Mouse (Mus musculus): ENCODE data around the gene Naa35.

Gene Naa35

DNA sequence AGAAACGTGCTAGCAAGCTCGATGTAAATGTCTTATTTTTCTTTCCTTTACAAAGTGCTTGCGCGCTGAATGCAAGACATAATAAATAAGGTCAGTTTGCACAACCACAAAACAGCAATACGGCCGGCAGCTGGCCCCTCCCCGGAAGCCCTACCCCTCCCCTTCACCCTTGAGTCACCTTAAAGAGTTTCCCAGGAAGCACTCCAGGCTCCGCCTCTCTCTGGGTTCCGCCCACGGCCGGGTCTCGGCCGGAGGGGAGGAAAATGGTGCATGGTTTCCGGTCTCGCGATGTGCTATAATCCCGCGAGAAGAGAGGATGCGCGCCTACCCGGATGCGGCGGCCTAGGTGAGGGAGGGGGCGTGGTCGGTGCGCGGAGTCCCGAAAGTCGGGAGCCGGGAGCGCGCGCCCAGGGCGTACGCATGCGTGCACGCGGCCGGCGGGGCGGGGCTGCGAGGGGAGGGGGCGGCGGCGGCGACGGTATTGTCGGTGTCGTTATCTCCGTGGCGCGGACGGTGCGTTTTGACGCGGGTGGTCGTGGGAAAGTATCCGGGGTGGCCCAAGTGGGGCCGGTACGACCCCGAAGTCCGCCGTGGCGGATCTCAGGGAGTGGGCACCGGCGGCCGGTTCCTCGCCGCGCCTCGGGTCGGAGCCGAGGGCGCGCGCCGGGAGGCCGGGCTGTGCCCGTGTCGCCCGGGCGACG, at the start of gene Naa35, which contains the start of gene Agtpbp1:
Naa35 (plus strand) TSS at position 313 of the 701 bp plus-strand sequence.
Agtpbp1 (minus strand) TSS at position 281 of the 701 bp plus-strand sequence.
- in situ Hi-C loops (cut with MboI, MseI): no loop called here

GRCm38 (mm10) chr13:59535746-59536145, 49.3 kb upstream of the Naa35 start:
- in situ Hi-C loops (cut with MboI, MseI): no loop called here

GRCm38 (mm10) chr13:59536631-59537030, 48.4 kb upstream of the Naa35 start:
- in situ Hi-C loops (cut with MboI, MseI): no loop called here

DNA sequence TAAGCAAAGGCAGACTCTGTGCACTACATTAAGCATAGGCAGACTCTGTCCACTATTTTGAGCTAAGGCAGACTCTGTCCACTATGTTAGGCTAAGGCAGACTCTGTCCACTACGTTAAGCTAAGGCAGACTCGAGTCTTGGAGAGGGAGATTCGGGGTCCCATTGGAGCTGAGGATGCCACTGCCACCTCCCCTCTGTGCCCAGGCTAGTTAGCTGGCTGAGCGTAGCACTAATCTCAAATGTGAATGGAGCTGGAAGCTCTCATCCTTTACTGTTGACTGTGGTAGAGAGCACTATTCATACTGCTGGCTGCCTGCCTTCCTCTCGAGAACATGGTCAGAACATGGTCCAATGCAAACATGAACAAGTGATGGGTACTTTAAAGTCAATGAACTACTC, 46.4 kb upstream of the Naa35 start:
- in situ Hi-C loops (cut with MboI, MseI): no loop called here

GRCm38 (mm10) chr13:59540030-59540429, 45.0 kb upstream of the Naa35 start:
- in situ Hi-C loops (cut with MboI, MseI): no loop called here

DNA sequence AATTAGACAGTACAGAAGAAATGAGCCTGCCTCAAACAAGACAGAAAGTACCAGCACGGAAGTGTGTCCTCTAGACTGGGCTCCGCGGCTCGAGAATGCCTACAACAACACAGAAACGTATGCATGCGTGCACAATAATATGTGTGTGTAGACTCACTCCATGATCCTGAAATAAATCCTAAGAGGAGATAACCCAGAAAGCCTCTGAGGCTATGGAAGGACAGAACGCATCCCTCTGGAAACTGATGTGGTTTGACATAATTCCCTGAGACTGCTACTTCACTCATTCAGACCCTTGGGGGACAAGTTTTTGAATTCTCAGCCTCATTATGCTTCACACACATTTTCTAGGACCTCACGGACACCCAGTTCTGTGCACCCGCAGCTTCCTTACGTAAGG, 42.6 kb upstream of the Naa35 start:
- in situ Hi-C loops (cut with MboI, MseI): no loop called here

DNA sequence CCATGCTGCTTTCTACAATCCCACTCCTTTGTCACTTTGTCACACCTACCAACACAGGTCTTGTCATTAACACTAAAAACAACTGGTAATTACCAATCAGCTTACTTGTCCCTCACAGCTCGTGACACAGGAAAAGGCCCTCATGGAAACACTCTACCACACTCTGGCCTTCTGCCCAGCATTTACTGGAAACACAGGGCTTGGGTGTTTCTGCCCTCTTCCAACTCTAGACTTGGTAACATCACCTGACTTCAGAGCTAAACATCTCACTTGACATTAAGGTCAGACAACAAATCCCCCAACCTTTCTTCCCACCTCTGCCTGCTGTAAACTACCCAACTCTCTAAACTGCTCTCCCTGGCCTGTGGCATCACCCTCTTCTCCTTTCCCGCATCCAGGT, 38.0 kb upstream of the Naa35 start:
- in situ Hi-C loops (cut with MboI, MseI): no loop called here

GRCm38 (mm10) chr13:59547716-59548115, 37.3 kb upstream of the Naa35 start:
- in situ Hi-C loops (cut with MboI, MseI): no loop called here

DNA sequence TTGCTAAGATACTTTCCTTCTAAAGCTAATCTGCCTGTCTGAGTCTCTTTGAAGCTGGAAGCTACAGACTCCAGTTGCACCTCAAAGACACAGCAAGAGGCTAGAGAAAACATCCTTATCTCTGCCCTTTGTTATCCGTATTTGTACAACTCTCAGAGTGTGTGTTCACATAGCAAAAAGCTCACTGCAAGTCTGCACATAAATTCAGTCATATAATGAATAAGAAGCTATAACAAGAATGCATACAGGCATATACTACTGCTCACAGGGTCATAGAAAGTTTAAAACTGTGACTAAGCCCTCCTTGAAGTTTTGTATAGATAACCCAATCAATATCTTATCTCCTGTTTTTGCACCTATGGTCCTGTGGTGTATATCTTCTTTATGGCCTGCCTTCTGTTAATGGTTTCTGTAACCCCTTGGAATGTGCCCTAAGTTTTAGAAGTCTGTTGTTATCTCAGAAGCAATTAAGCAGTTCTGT, 35.7 kb upstream of the Naa35 start:
- in situ Hi-C loops (cut with MboI, MseI): no loop called here

DNA sequence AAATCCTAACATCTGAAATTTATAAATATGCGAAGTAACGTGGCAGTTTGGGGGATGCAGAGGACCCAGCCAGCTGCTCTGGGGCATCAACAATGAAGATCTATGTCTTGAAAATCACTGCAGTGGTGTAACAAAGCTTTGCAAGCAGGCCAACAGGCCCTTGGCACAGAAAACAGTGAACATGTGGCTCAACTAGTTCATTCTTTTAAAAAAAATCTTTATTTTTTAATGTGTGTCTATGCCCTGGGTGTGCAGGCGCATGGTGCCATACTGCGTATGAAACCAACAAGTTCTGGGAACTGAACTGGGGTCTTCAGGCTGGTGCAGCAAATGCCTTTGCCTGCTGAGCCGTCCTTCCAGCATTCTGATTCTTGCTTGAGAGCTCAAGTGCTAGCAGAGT, 32.8 kb upstream of the Naa35 start:
- in situ Hi-C loops (cut with MboI, MseI): loop anchor here in 1 of 2 experiments (5.0 kb wide), 1 partner anchor 35 kb away; no protein-coding TSS in a partner anchor

- in situ Hi-C loops (cut with MboI, MseI): loop anchor here in 1 of 2 experiments (5.0 kb wide), 1 partner anchor 35 kb away; no protein-coding TSS in a partner anchor
These were observed 32.3 kb upstream of the Naa35 start for GRCm38 (mm10) chr13:59552751-59553150.

- in situ Hi-C loops (cut with MboI, MseI): loop anchor here in 1 of 2 experiments (5.0 kb wide), 1 partner anchor 38 kb away; no protein-coding TSS in a partner anchor
These were observed 30.1 kb upstream of the Naa35 start for GRCm38 (mm10) chr13:59554772-59555505.

DNA sequence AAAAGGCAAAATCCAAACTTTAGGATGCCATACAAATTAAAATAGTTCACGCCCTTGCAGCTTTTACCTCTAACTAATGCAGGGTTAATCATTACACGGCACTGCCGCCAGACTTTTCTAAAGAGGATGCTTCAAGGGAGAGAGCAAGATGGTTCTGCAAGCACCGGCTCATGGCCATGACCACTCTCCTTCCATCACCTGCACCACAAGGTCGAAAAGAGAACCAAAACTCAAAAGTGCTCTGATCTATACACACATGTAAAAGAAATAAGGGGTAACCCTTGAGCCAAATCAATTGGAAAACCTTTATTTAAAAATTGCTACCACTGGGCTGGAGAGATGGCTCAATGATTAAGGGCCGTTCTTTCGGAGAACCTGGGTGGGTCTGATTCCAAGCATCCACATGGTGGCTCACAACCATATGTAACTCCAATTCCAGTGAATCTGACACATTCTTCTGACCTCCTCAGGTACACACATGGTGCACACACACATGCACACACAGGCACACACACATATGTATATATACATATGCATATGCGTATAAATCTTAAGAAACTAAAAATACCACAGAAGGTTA, 29.4 kb upstream of the Naa35 start:
- in situ Hi-C loops (cut with MboI, MseI): no loop called here

- in situ Hi-C loops (cut with MboI, MseI): no loop called here
These were observed 28.4 kb upstream of the Naa35 start for GRCm38 (mm10) chr13:59556670-59557069.

DNA sequence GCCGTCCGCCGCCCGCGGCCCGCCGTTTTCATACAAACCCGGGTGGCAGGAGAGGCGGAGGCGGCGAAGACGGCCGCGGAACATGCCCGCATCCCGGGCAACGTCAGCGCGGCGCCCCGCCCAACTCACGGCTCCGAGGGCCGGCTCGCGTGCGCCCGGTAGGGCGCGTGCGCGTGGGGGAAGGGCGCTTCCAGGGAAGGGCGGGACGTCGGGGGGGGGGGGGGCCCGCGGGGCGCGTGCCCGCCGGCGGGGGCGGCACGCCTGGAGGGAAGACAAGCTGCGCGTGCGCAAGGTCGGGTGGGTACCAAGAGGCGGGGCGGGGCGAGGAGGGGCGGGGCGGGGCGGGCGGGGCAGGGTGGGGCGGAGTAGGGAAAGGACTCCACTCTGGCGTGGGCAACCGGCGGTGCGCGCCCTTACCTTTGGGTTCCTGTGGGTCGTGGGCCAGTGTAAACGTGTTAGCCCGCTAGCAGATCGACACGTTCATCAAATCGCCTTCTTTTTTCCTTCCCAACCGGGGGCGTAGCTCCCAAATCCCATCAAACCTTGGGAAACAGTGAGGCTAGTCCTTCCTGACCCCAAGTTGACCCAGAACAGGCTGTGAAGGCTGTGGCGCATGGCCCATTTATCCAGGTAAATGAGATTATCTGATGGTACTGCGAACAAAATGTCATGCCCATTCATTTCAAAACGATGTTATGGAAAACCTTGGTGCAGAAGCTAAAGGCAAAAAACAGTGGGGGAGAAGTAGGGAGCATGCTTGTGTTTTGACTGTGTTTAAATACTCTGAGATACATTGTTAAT, 27.7 kb upstream of the Naa35 start:
- in situ Hi-C loops (cut with MboI, MseI): no loop called here

DNA sequence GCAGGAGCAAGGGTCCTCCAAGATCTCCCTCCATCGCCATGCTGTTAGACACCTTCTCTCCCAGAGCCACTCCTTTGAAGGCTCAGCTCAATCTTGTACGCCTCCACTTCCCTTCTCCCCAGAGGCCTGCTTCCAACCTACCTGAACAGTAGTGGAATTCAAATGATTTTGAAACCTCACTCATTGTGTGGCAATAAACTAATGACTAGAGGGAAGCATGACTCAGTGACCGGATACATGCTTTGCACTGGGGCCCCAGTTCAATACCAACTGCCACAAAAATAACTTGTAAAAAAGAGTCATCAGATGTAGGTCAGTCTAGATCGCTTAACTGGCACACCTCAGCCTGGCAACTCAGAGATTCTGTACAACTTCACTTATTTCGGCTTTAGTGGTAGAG, 26.3 kb upstream of the Naa35 start:
- in situ Hi-C loops (cut with MboI, MseI): no loop called here

- in situ Hi-C loops (cut with MboI, MseI): no loop called here
These were observed 22.6 kb upstream of the Naa35 start for GRCm38 (mm10) chr13:59562471-59562870.

GRCm38 (mm10) chr13:59564505-59564904, 20.6 kb upstream of the Naa35 start:
- in situ Hi-C loops (cut with MboI, MseI): no loop called here

- in situ Hi-C loops (cut with MboI, MseI): no loop called here
These were observed 20.1 kb upstream of the Naa35 start for GRCm38 (mm10) chr13:59564923-59565322.

DNA sequence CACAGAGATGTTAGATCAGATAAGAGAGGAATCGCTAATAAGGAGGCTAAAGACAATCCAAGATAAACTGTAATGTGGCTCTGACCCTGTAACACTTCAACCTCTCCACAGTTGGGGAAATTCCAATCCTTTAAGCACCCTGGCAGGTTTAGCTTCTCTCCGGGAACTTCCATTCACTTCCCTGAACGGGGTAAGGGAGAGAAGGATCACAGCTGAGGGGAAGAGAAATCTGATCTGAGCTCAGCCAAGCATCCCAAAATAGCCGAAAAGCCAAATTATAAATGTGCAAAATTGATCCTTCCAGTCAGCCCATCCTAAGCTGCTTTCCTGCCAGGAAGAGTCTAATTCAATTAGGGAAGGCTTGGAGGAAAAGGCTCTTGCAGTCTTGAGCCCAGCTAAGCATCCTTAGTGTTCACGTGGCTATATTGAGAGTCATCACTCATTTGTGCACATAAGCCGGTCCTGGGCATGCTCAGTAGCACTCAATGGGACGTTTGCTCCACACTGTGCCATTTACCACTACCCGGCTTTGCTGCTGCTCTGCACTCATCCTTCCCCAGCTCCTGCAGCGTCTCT, 19.0 kb upstream of the Naa35 start:
- in situ Hi-C loops (cut with MboI, MseI): no loop called here

- in situ Hi-C loops (cut with MboI, MseI): no loop called here
These were observed 14.0 kb upstream of the Naa35 start for GRCm38 (mm10) chr13:59571107-59571506.
